ENCODE assay signal across 26 mouse cellular contexts in genomic region chr8:101782556-101782955, GRCm38 (mm10).
"Had no signal": no experiment of that assay in that cellular context is flagged by ENCODE, and none has a peak within 500 bp of the region (broad histone marks: within the 10 kb centered on the region; RNA-seq: fewer than 3 reads in every experiment).

No protein-coding gene starts in this region.

- ATAC-seq: inflammation-experienced regulatory T-cells, adult 6 months; intestine, embryonic 15.5 days; intestine, postnatal 0 days had no signal

- H3K4me1 ChIP-seq: heart, embryonic 13.5 days; heart, embryonic 15.5 days; hindbrain, embryonic 13.5 days; hindbrain, embryonic 15.5 days; intestine, embryonic 15.5 days; limb, embryonic 10.5 days; limb, embryonic 12.5 days; liver, embryonic 13.5 days had no signal

- H3K4me2 ChIP-seq: heart, embryonic 11.5 days; heart, embryonic 13.5 days; heart, embryonic 15.5 days; hindbrain, embryonic 13.5 days; hindbrain, embryonic 15.5 days; intestine, embryonic 15.5 days; limb, embryonic 12.5 days; liver, embryonic 11.5 days; liver, embryonic 13.5 days had no signal

- H3K36me3 ChIP-seq: heart, embryonic 13.5 days; heart, embryonic 15.5 days; hindbrain, embryonic 13.5 days; hindbrain, embryonic 15.5 days; intestine, embryonic 15.5 days; limb, embryonic 10.5 days; limb, embryonic 12.5 days; liver, embryonic 13.5 days had no signal

- H3K27ac ChIP-seq: gastrocnemius, adult 2 months; heart, adult 2 months; heart, embryonic 13.5 days; heart, embryonic 15.5 days; hindbrain, embryonic 13.5 days; hindbrain, embryonic 15.5 days; intestine, embryonic 15.5 days; left cerebral cortex, adult 2 months; limb, embryonic 10.5 days; limb, embryonic 12.5 days; liver, embryonic 13.5 days had no signal

- H3K4me3 ChIP-seq: gastrocnemius, adult 2 months; heart, adult 2 months; heart, embryonic 13.5 days; heart, embryonic 15.5 days; hindbrain, embryonic 13.5 days; hindbrain, embryonic 15.5 days; intestine, embryonic 15.5 days; left cerebral cortex, adult 2 months; limb, embryonic 10.5 days; limb, embryonic 12.5 days; liver, embryonic 13.5 days had no signal

- DNase-seq: gastrocnemius, adult 2 months; gastrocnemius, postnatal 10 days; gastrocnemius, postnatal 25 days; heart, adult 2 months; heart, postnatal 14 days; heart, postnatal 4 days; kidney, adult 18-20 months; kidney, adult 8-10 months; kidney, postnatal 10 days; kidney, postnatal 25 days; kidney, postnatal 4 days; layer of hippocampus, adult 9-11 months; liver; liver, embryonic 13.5 days had no signal

- H3K27me3 ChIP-seq: heart, embryonic 13.5 days; heart, embryonic 15.5 days; hindbrain, embryonic 13.5 days; hindbrain, embryonic 15.5 days; intestine, embryonic 15.5 days; limb, embryonic 12.5 days; liver, embryonic 13.5 days had no signal

- H3K9ac ChIP-seq: heart, embryonic 13.5 days; heart, embryonic 15.5 days; hindbrain, embryonic 13.5 days; hindbrain, embryonic 15.5 days; intestine, embryonic 15.5 days; limb, embryonic 12.5 days; liver, embryonic 13.5 days had no signal

- H3K9me3 ChIP-seq: heart, embryonic 13.5 days; heart, embryonic 15.5 days; hindbrain, embryonic 13.5 days; hindbrain, embryonic 15.5 days; intestine, embryonic 15.5 days; limb, embryonic 10.5 days; limb, embryonic 12.5 days; liver, embryonic 13.5 days had no signal
